Mouse (Mus musculus) liver, embryonic 14.5 days (tissue): ENCODE results near the gene Gm20671. TPM values are rescaled to one million over a fixed set of nuclear protein-coding genes. Genes with fewer than 3 reads are reported as not detected.
"Not testable (repeated sequence)": the region's sequence is repeated elsewhere in the genome, so short reads cannot be mapped to it uniquely, and the experiment has no call there.

Source experiments
- ATAC-seq: fragments of 200-750 bp; cut with Nextera tagmentation; 2 replicates; pipeline ENCODE4 v1.8.0; 2017; ENCODE audit warnings: moderate number of reproducible peaks, mild to moderate bottlenecking, moderate library complexity; ENCODE audit not compliant: insufficient read depth
- DNase-seq, 3 experiments: peaks; one replicate each; pipeline ENCODE4 v3.0.0-alpha.2; 2012 to 2013; ENCODE audit warnings: low read depth in 3 of 3, low spot score in 3 of 3
- H3K27ac ChIP-seq: fragments of 300-500 bp; sonication (generic); 2 replicates; pipeline ENCODE4 v1.5.1; 2014; ENCODE audit warnings: moderate library complexity, mild to moderate bottlenecking, control low read depth, inconsistent platforms
- H3K27me3 ChIP-seq: fragments of 300-500 bp; sonication (generic); 2 replicates; pipeline ENCODE4 v1.6.1; 2014; ENCODE audit warnings: mild to moderate bottlenecking, low read length, moderate library complexity; ENCODE audit not compliant: control insufficient read depth, insufficient read depth
- H3K36me3 ChIP-seq: fragments of 300-500 bp; sonication (generic); replicated peaks from 2 replicates; pipeline ENCODE4 v1.6.1; 2014; ENCODE audit warnings: low read depth; ENCODE audit not compliant: control insufficient read depth, insufficient read depth
- H3K4me1 ChIP-seq, 2 experiments: fragments of 200-500 bp in 1 of 2; fragments of 300-500 bp in 1 of 2; sonication (generic) in 1 of 2; replicated peaks; 2 replicates each; pipeline ENCODE4 v1.6.1; 2012 to 2014; ENCODE audit warnings: antibody characterized with exemption in 1 of 2, inconsistent platforms in 1 of 2, low read length in 1 of 2; ENCODE audit not compliant: control insufficient read depth in 2 of 2, insufficient read depth in 2 of 2
- H3K4me2 ChIP-seq: fragments of 300-500 bp; sonication (generic); 2 replicates; pipeline ENCODE4 v1.6.1; 2014; ENCODE audit warnings: low read depth, mild to moderate bottlenecking, control low read depth, moderate library complexity
- H3K4me3 ChIP-seq, 2 experiments: fragments of 200-500 bp in 1 of 2; fragments of 300-500 bp in 1 of 2; sonication (generic) in 1 of 2; 2 replicates each; pipeline ENCODE4 v1.5.1; 2012 to 2014; ENCODE audit warnings: low read depth in 2 of 2, low read length in 2 of 2, mild to moderate bottlenecking in 2 of 2, control low read depth in 1 of 2, inconsistent platforms in 1 of 2, moderate library complexity in 1 of 2; ENCODE audit not compliant: insufficient read depth in 1 of 2
- H3K9ac ChIP-seq: fragments of 300-500 bp; sonication (generic); replicated peaks from 2 replicates; pipeline ENCODE4 v1.6.1; 2014; ENCODE audit warnings: mild to moderate bottlenecking, control low read depth, moderate library complexity
- H3K9me3 ChIP-seq: fragments of 300-500 bp; sonication (generic); 2 replicates; pipeline ENCODE4 v1.6.1; 2016; ENCODE audit warnings: low read length, mixed read lengths; ENCODE audit not compliant: control insufficient read depth
- CTCF ChIP-seq: IDR thresholded peaks from 2 replicates; pipeline ENCODE4 v1.5.1; 2016; ENCODE audit warnings: antibody characterized with exemption, low read depth, control low read depth
- EP300 ChIP-seq: IDR thresholded peaks from 2 replicates; pipeline ENCODE4 v1.6.1; 2016; ENCODE audit warnings: antibody characterized with exemption, low read depth
- WGBS: fragments of 180-500 bp; shearing (Covaris S2); extraction: QIAGEN DNeasy Blood & Tissue Kit; methylation state at CpG from one replicate; pipeline ENCODE4 v1.1.7; 2014; ENCODE audit not compliant: insufficient replicate concordance; 5-methylcytosine and 5-hydroxymethylcytosine counted together
- polyA plus RNA-seq, 2 experiments: library from polyadenylated mRNA; depleted of rRNA in 1 of 2; stranded (reverse) in 1 of 2; unstranded in 1 of 2; fragments of >200 nt; fragmentation: Nextera tagmentation in 1 of 2; extraction: Ambion mirVana in 1 of 2; gene quantifications; 2 replicates each; pipeline versions ENCODE4 v1.2.1 to v1.2.3; 2012 to 2014

The Gm20671 gene
- polyA plus RNA-seq, 2 experiments = 0.56 TPM; not detected in 1

- TF ChIP-seq EP300 = no peak; the same call in none of the 2 replicates
- no peak for TF ChIP-seq CTCF
- under 1% methylated on average over 51 of the region's 51 CpGs for WGBS
- peaks cover 24 to 34% of the 10 kb centered on the region in 2 experiments for H3K4me1 ChIP-seq
Observed at GRCm38 (mm10) chr5:32853731-32854507, 27.0 kb upstream of the Gm20671 start, which contains the start of gene Prr14l. Gene Prr14l, minus strand, starts transcription at chr5:32854256.

GRCm38 (mm10) chr5:32852026-32852425 is 25.1 kb upstream of the Gm20671 start:
- 14% methylated on average over 6 of the region's 6 CpGs for WGBS
- peak overlapping the region; percentile 41 for H3K27ac ChIP-seq
- peaks cover 7% of the 10 kb centered on the region for H3K36me3 ChIP-seq
- H3K9ac ChIP-seq = peak overlapping the region; percentile 99
- peak overlapping the region; percentile 42 to 98 for H3K4me3 ChIP-seq
- ATAC-seq = no peak
- DNase-seq = no peak
- no peaks in the 10 kb centered on the region for H3K27me3 ChIP-seq
- peaks cover 24 to 36% of the 10 kb centered on the region in 2 experiments for H3K4me1 ChIP-seq
- no peaks in the 10 kb centered on the region for H3K9me3 ChIP-seq
- no peak for TF ChIP-seq CTCF
- TF ChIP-seq EP300 = no peak
- peak overlapping the region; percentile 86 for H3K4me2 ChIP-seq

More at GRCm38 (mm10) chr5:32853731-32854507, 27.0 kb upstream of the Gm20671 start, which contains the start of gene Prr14l:
- Histone ChIP-seq H3K9ac (peak within 1 kb of the TSS; percentile 99), H3K36me3 (peaks cover 7% of the 10 kb centered on the region), H3K4me2 (peak within 1 kb of the TSS; percentile 86), H3K27me3 (no peaks in the 10 kb centered on the region), H3K9me3 (no peaks in the 10 kb centered on the region), H3K27ac (peak within 1 kb of the TSS; percentile 78), H3K4me3 (peak within 1 kb of the TSS; percentile 75 to 98)
- ATAC-seq (peak; percentile 97), DNase-seq (peak; percentile 87 to 92 (median 88))

GRCm38 (mm10) chr5:32849580-32849979 is 22.7 kb upstream of the Gm20671 start:
- H3K4me2 ChIP-seq, H3K9me3 ChIP-seq, H3K9ac ChIP-seq, DNase-seq, H3K36me3 ChIP-seq, ATAC-seq, H3K27ac ChIP-seq, H3K27me3 ChIP-seq, H3K4me3 ChIP-seq: not testable (repeated sequence)
- peaks cover 21 to 32% of the 10 kb centered on the region in 2 experiments for H3K4me1 ChIP-seq
- 66% methylated on average over 3 of the region's 3 CpGs for WGBS

DNA sequence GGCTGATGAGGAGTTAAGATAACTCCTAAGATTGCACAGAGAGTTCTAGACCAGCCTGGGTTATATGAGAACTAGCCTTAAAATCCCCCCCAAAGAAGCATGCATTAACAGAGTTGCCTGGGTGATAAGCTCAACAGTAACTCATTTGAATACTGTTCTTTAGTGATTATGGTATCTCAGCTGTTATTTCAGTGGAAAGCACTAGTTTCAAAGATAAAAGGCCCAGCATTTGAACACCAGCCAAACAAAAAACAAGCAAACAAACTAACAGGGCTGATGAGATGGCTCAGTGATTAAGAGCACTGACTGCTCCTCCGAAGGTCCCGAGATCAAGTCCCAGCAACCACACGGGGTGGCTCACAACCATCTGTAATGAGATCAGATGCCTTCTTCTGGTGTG is 22.3 kb upstream of the Gm20671 start:
- 18% methylated on average over 3 of the region's 3 CpGs for WGBS
- ATAC-seq = peak; percentile 51
- peaks cover 11% of the 10 kb centered on the region for H3K36me3 ChIP-seq

DNA sequence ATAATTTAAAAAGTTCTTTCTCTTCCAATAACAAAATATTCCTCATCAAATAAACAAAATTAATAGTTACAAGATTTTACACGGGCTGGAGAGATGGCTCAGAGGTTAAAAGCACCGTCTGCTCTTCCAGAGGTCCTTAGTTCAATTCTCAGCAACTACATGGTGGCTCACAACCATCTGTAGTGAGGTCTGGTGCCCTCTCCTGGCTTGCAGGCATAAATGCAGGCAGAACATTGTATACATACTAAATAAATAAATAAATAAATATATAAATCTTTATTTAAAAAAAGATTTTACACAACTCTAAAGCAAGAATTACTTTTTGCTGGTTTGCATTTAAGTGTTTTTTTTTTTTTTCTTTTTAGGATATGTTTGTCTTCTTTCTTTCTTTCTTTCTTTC is 13.1 kb upstream of the Gm20671 start:
- H3K4me2 ChIP-seq = no peak overlapping the region
- H3K9ac ChIP-seq = no peak overlapping the region
- no peak for TF ChIP-seq EP300
- TF ChIP-seq CTCF = peak; percentile 50; the same call in 1 of the 2 replicates
- 87% methylated on average over 2 of the region's 2 CpGs for WGBS
- H3K4me3 ChIP-seq = no peak overlapping the region
- H3K27ac ChIP-seq = no peak overlapping the region
- peaks cover 67% of the 10 kb centered on the region for H3K36me3 ChIP-seq
- H3K9me3 ChIP-seq = no peaks in the 10 kb centered on the region
- ATAC-seq = no peak
- no peaks in the 10 kb centered on the region for H3K27me3 ChIP-seq
- no peaks in the 10 kb centered on the region for H3K4me1 ChIP-seq
- no peak for DNase-seq

More for the DNA sequence above, 22.3 kb upstream of the Gm20671 start:
- H3K4me3 ChIP-seq = no peak overlapping the region
- H3K4me1 ChIP-seq = peaks cover 18 to 29% of the 10 kb centered on the region in 2 experiments
- no peak overlapping the region for H3K9ac ChIP-seq
- H3K4me2 ChIP-seq = no peak overlapping the region
- H3K9me3 ChIP-seq = no peaks in the 10 kb centered on the region
- no peak overlapping the region for H3K27ac ChIP-seq
- no peaks in the 10 kb centered on the region for H3K27me3 ChIP-seq
- peak; percentile 70 for TF ChIP-seq EP300
- no peak for TF ChIP-seq CTCF
- DNase-seq = peak; percentile 28 to 57 (median 51)
